Mouse (Mus musculus): ENCODE measurements around the gene Tgfbr2.

DNA sequence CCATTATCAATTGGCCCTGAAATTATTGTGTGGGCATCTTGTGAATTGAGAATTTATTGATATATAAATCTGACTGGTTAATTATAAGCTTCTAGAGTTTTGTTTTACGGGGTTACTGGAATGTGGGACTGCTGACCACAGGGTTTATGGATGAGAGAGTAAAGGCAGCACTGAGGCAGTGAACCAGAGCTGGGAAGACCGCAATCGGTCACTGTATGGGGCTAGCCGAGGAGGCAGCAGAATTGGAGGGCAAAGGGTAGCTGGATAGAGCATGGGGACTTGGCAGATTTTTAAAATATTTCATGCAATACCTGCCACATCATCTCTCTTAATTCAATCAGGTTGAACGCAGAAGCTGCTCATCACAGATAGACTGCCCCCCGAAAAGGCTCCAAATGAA lies 45.5 kb upstream of the Tgfbr2 start:
- TF ChIP-seq TAL1 (IDR thresholded peaks at IDR 0.05; ENCODE audit: low read length) (no peak), GATA1 (IDR thresholded peaks at IDR 0.05; ENCODE audit: low read length) (no peak)

All from erythroblast, embryonic 14.5 days (primary cell).